Mouse (Mus musculus): ENCODE data around the gene Acp1. TPM values are rescaled to one million over a fixed set of nuclear protein-coding genes. Genes with fewer than 3 reads are reported as not detected.

Acp1 gene
- polyA plus RNA-seq, 1 experiment from 2014 or later: 238 TPM

DNA sequence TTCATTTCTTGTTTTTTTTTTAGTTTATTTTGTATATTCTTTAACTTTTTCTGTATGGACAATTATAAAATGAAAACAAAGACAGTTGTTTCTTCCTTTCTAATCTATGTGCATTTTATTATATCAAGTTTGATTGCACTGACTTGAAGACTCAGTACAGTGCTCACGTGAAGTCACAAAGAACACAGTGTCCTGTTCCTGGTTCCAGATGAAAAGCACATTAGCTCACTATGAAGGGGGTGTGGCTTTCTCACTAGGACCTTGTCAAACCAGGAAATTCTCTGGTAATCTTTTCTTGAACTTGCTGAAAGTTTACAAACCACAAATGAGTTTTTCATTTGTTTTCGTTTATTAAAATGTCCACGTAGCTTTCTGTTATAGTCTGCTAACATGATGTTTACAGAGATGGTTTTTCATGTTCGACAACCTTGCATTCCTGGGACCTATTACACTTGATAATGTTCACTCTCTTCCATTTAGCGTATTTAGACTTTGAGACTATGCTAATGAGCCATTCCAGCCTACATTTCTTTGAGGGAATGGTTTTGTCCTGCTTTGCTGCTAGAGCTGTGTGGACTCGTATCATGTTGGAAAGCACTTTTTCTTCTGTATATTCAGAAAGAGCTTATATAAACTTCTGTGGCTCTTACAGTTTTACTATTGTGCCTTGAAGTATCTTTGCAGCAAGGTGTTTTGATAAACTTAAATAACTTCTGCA, 55.8 kb downstream of the Acp1 start:
- H3K27me3 ChIP-seq (replicated peaks; ENCODE audit: low read depth, poor library complexity, severe bottlenecking): no peaks in the 10 kb centered on the region
- 81% methylated on average over 6 of the region's 6 CpGs for WGBS
- no peak overlapping the region for H3K27ac ChIP-seq (replicated peaks)
- no peaks in the 10 kb centered on the region for H3K36me3 ChIP-seq (replicated peaks)
- no peaks in the 10 kb centered on the region for H3K4me1 ChIP-seq
- no peaks in the 10 kb centered on the region for H3K9me3 ChIP-seq
- DNase-seq (ENCODE audit: low spot score): no peak
- no peak overlapping the region for H3K4me3 ChIP-seq

DNA sequence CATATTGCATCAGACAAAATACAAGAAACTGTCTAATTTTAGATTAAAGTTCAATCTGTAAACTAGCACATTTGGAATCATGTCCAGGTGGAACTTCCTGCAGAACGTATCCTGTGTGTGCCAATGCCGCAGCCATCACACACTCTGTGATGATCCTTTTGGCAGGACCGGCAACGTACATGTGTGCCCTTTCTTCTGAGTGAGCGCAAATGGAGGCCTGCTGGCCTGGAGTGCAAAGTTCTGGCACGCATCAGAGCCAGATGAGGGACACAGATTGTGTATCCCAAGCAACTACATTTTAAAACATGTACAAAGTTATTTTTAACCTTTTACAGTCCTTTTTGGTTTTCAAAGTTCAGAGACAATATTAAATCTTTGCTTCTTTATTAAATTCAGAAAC, 59.5 kb downstream of the Acp1 start:
- DNase-seq (ENCODE audit: low spot score): no peak
- H3K4me3 ChIP-seq: no peak overlapping the region
- H3K27me3 ChIP-seq (replicated peaks; ENCODE audit: low read depth, poor library complexity, severe bottlenecking): no peaks in the 10 kb centered on the region
- 91% methylated on average over 6 of the region's 6 CpGs for WGBS
- H3K27ac ChIP-seq (replicated peaks): no peak overlapping the region
- H3K36me3 ChIP-seq (replicated peaks): no peaks in the 10 kb centered on the region
- no peaks in the 10 kb centered on the region for H3K4me1 ChIP-seq
- no peaks in the 10 kb centered on the region for H3K9me3 ChIP-seq

DNA sequence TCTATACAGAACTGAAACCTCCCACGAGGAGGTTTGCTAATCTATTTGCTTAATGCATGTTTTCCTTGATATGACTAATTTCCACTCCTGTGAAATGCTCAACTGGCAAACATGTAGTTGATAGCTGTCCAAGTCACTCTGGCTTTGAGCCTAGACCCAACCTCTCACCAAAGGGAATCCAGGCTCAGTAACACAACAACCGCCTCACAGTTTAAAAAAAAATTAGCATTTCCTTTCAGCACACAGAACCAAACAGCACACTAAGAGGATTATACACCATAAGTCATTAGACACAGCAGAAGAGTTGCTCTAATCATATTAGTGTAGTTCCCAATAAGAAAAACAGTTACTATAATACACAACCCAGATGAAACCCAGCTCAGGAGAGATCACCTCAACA, 60.5 kb downstream of the Acp1 start:
- Histone ChIP-seq H3K4me3 (no peak overlapping the region), H3K36me3 (replicated peaks) (no peaks in the 10 kb centered on the region), H3K27me3 (replicated peaks; ENCODE audit: low read depth, poor library complexity, severe bottlenecking) (no peaks in the 10 kb centered on the region), H3K9me3 (no peaks in the 10 kb centered on the region), H3K4me1 (no peaks in the 10 kb centered on the region), H3K27ac (replicated peaks) (no peak overlapping the region)
- WGBS: 82% methylated on average over 2 of the region's 2 CpGs
- DNase-seq (ENCODE audit: low spot score): no peak

DNA sequence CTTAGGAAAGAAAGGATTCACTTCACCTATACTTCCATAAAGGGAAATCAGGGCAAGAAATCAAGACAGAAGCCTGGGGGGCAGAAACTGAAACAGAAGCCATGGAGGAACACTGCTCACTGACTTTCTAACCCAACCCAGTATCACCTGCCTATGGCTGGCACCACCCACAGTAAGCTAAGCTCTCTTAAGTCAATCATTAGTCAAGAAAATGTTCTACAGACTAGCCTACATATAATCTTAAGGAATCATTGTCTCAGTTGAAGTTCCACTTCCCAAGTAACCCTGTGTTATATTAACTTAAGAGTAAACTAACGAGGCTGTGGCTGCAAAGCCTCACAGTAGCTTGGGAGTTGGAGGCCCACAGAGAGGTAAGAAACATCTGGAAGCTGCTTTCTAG, 62.9 kb downstream of the Acp1 start:
- Histone ChIP-seq H3K9me3 (no peaks in the 10 kb centered on the region), H3K36me3 (replicated peaks) (no peaks in the 10 kb centered on the region), H3K27me3 (replicated peaks; ENCODE audit: low read depth, poor library complexity, severe bottlenecking) (no peaks in the 10 kb centered on the region), H3K4me1 (no peaks in the 10 kb centered on the region), H3K4me3 (no peak overlapping the region), H3K27ac (replicated peaks) (no peak overlapping the region)
- 71% methylated on average over 1 of the region's 1 CpGs for WGBS
- no peak for DNase-seq (ENCODE audit: low spot score)

Other genes with a start within 250 kb of the Acp1 start
- 4.1 and 8.7 TPM in 2 replicates for gene Alkal2, start 27.3 kb downstream of the Acp1 start, polyA plus RNA-seq (2016; fragmentation: Nextera tagmentation; extraction: Ambion mirVana)
- gene Sh3yl1, start 79 bp upstream of the Acp1 start, polyA plus RNA-seq (2016; fragmentation: Nextera tagmentation; extraction: Ambion mirVana): 17.7 and 18.4 TPM in 2 replicates
- gene Fam110c, start 162.3 kb upstream of the Acp1 start, polyA plus RNA-seq (2016; fragmentation: Nextera tagmentation; extraction: Ambion mirVana): 0.21 and 0.29 TPM in 2 replicates

All from embryonic facial prominence, embryonic 10.5 days (tissue).